ENCODE assay signal across 23 mouse cellular contexts in the genomic region with DNA sequence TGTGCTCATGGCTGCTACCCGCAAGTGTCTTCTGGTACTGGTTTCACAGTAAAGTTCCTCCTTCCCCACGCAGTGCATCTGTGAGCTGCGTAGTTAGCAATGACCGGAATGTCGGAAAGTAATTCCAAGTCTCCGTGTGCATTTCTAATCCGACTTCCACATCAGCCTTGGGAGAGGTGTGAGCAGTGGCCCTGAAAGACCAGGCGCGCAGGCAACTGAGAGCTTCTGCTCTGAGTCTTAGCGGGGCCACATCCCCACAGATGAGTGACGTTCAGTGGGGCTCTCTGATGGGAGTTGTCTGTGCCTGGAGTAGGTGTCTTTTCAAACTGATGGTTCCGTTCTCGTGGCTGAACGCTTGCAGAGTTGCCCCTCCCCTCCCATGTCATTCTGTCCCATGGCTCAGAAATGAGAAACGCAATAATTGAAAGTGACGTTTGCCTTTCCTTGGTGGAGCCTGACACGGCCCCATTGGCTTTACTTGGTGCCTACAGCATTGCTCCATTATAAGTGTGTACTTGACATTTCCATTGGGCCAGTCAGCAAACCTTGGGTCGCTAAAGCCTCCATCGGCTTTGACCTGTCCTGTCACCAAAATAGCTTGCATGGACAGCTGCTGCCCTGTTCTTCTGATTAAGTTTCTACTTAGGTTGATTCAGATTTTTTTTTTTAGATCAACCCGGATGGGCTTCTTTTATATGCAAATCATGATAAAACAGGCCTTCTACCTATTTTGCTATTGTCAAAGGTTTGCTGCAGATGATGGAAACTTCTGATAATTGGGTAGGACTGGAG. TPM values are rescaled to one million over a fixed set of nuclear protein-coding genes. Genes with fewer than 3 reads are reported as not detected.
A peak's percentile ranks its signal among the peaks of the same experiment; 100 is the strongest.
DNase-seq lines count a peak whose midpoint lies in the region; ATAC-seq and TF ChIP-seq lines count a peak whose summit lies in the region.
"Had no signal": no experiment of that assay in that cellular context is flagged by ENCODE, and none has a peak within 500 bp of the region (broad histone marks: within the 10 kb centered on the region; RNA-seq: fewer than 3 reads in every experiment).

No protein-coding gene starts in this region.

- no peak overlapping the region for H3K9ac ChIP-seq in heart, embryonic 12.5 days
- no peak overlapping the region for H3K9ac ChIP-seq in stomach, postnatal 0 days (ENCODE audit: low read length)
- H3K9ac ChIP-seq: embryonic facial prominence, embryonic 12.5 days; embryonic facial prominence, embryonic 15.5 days; forebrain, postnatal 0 days; heart, embryonic 13.5 days; hindbrain, embryonic 12.5 days; hindbrain, embryonic 15.5 days had no signal

- peaks cover 38% of the 10 kb centered on the region for H3K36me3 ChIP-seq in heart, embryonic 12.5 days
- H3K36me3 ChIP-seq in limb, embryonic 10.5 days = peaks cover 38% of the 10 kb centered on the region
- peaks cover 8% of the 10 kb centered on the region for H3K36me3 ChIP-seq in stomach, postnatal 0 days (ENCODE audit: control insufficient read depth, insufficient read depth, low read length)

- no peak for ATAC-seq in heart, embryonic 12.5 days (ENCODE audit: insufficient number of reproducible peaks, low FRiP score)
- no peak for ATAC-seq in stomach, postnatal 0 days (ENCODE audit: low FRiP score, low TSS enrichment)
- ATAC-seq: forebrain, embryonic 14.5 days; forebrain, postnatal 0 days; intestine, postnatal 0 days had no signal

- WGBS in heart, embryonic 12.5 days = 84% methylated on average over 20 of the region's 20 CpGs
- WGBS in limb, embryonic 10.5 days = 93% methylated on average over 20 of the region's 20 CpGs
- 89% methylated on average over 20 of the region's 20 CpGs for WGBS in stomach, postnatal 0 days

- H3K4me3 ChIP-seq in heart, embryonic 12.5 days = no peak overlapping the region
- no peak overlapping the region for H3K4me3 ChIP-seq in limb, embryonic 10.5 days
- no peak overlapping the region for H3K4me3 ChIP-seq in stomach, postnatal 0 days (ENCODE audit: low read depth, low read length)
- H3K4me3 ChIP-seq: embryonic facial prominence, embryonic 12.5 days; embryonic facial prominence, embryonic 15.5 days; heart, embryonic 13.5 days; hindbrain, embryonic 12.5 days; hindbrain, embryonic 15.5 days had no signal

- H3K27me3 ChIP-seq in heart, embryonic 12.5 days (replicated peaks) = no peaks in the 10 kb centered on the region
- no peaks in the 10 kb centered on the region for H3K27me3 ChIP-seq in limb, embryonic 10.5 days (ENCODE audit: low read depth, poor library complexity, severe bottlenecking)
- H3K27me3 ChIP-seq in stomach, postnatal 0 days (ENCODE audit: control insufficient read depth, insufficient read depth, low read length) = no peaks in the 10 kb centered on the region
- H3K27me3 ChIP-seq: embryonic facial prominence, embryonic 12.5 days; embryonic facial prominence, embryonic 15.5 days; heart, embryonic 13.5 days; hindbrain, embryonic 12.5 days; hindbrain, embryonic 15.5 days had no signal

- DNase-seq in heart, adult 11 months = peak; percentile 66
- peak; percentile 22 for DNase-seq in limb, embryonic 10.5 days (ENCODE audit: low spot score)
- DNase-seq in retina, embryonic 14.5 days (ENCODE audit: low spot score) = peak; percentile 29
- peak; percentile 10 for DNase-seq in stomach, postnatal 0 days (ENCODE audit: low spot score)
- no peak for DNase-seq in embryo, embryonic 10.5 days (ENCODE audit: low spot score)
- no peak for DNase-seq in layer of hippocampus, adult 18-20 months (ENCODE audit: low spot score in 2 of 2)
- DNase-seq: adrenal gland, postnatal 10 days; adrenal gland, postnatal 36 days; cerebellum, adult 18-20 months; cerebellum, adult 9-10 months; cerebellum, postnatal 14 days; forebrain, postnatal 0 days; gastrocnemius, postnatal 10 days; heart, postnatal 14 days; heart, postnatal 4 days had no signal

- H3K4me1 ChIP-seq in heart, embryonic 12.5 days (replicated peaks) = peaks cover 6% of the 10 kb centered on the region; the same call in 1 of the 2 replicates
- no peaks in the 10 kb centered on the region for H3K4me1 ChIP-seq in limb, embryonic 10.5 days
- no peaks in the 10 kb centered on the region for H3K4me1 ChIP-seq in stomach, postnatal 0 days (replicated peaks; ENCODE audit: control insufficient read depth, insufficient read depth)
- H3K4me1 ChIP-seq: embryonic facial prominence, embryonic 12.5 days; embryonic facial prominence, embryonic 15.5 days had no signal

- TF ChIP-seq EP300 in stomach, postnatal 0 days (optimal IDR thresholded peaks at IDR 0.05) = no peak

- TF ChIP-seq CTCF in stomach, postnatal 0 days (IDR thresholded peaks at IDR 0.05; ENCODE audit: low read depth) = no peak

- no peak overlapping the region for H3K27ac ChIP-seq in heart, embryonic 12.5 days (ENCODE audit: poor library complexity, severe bottlenecking)
- H3K27ac ChIP-seq in limb, embryonic 10.5 days = no peak overlapping the region
- no peak overlapping the region for H3K27ac ChIP-seq in stomach, postnatal 0 days (replicated peaks)
- H3K27ac ChIP-seq: embryonic facial prominence, embryonic 12.5 days; embryonic facial prominence, embryonic 15.5 days; heart, embryonic 13.5 days; hindbrain, embryonic 12.5 days; hindbrain, embryonic 15.5 days had no signal

- H3K4me2 ChIP-seq in heart, embryonic 12.5 days = no peak overlapping the region
- no peak overlapping the region for H3K4me2 ChIP-seq in stomach, postnatal 0 days (replicated peaks; ENCODE audit: low read depth)
- H3K4me2 ChIP-seq: embryonic facial prominence, embryonic 12.5 days; embryonic facial prominence, embryonic 15.5 days; heart, embryonic 13.5 days; hindbrain, embryonic 12.5 days; hindbrain, embryonic 15.5 days had no signal

- H3K9me3 ChIP-seq in heart, embryonic 12.5 days (replicated peaks) = no peaks in the 10 kb centered on the region
- H3K9me3 ChIP-seq in limb, embryonic 10.5 days (replicated peaks) = no peaks in the 10 kb centered on the region
- H3K9me3 ChIP-seq in stomach, postnatal 0 days (ENCODE audit: control insufficient read depth, low read length) = no peaks in the 10 kb centered on the region
- H3K9me3 ChIP-seq: embryonic facial prominence, embryonic 12.5 days; embryonic facial prominence, embryonic 15.5 days; heart, embryonic 13.5 days; hindbrain, embryonic 12.5 days; hindbrain, embryonic 15.5 days had no signal

RNA-seq across cellular contexts. Expression of a gene that starts 5.5 kb away (rescaled TPM):
- polyA plus RNA-seq in heart, embryonic 12.5 days (2016; fragmentation: Nextera tagmentation; extraction: Ambion mirVana) = 2.8 and 2.9 TPM in 2 replicates
- polyA plus RNA-seq in limb, embryonic 10.5 days (2016; fragmentation: Nextera tagmentation; extraction: Ambion mirVana) = 2.3 and 2.8 TPM in 2 replicates
- 0.82 and 1.0 TPM in 2 replicates for polyA plus RNA-seq in stomach, postnatal 0 days (2015; fragmentation: Nextera tagmentation; extraction: Ambion mirVana)
- 10 to 100 TPM; 12.0 to 12.6 TPM for total RNA-seq in layer of hippocampus, adult 18-20 months (2021)

Comparison
In these comparisons a context has a peak if more than half of its experiments do, and no peak if none do; other contexts are left out.
1. DNase-seq: peak in heart, adult 11 months (single experiment), limb, embryonic 10.5 days (single experiment), retina, embryonic 14.5 days (single experiment) and stomach, postnatal 0 days (single experiment); none in embryo, embryonic 10.5 days (single experiment) and layer of hippocampus, adult 18-20 months (0 of 2).